Mouse (Mus musculus): Measurements from ENCODE around the gene Coro2a. TPM values are rescaled to one million over a fixed set of nuclear protein-coding genes. Genes with fewer than 3 reads are reported as not detected.

Coro2a gene
- total and polyA plus RNA-seq, 2 experiments from 2014 or later = 0.26 to 1.6 TPM

- no peak for TF ChIP-seq CTCF (IDR thresholded peaks at IDR 0.05; ENCODE audit: low read depth)
- no peak for TF ChIP-seq EP300 (IDR thresholded peaks at IDR 0.05; ENCODE audit: low read depth)
- H3K36me3 ChIP-seq (replicated peaks; ENCODE audit: control insufficient read depth, insufficient read depth, low read length) = no peaks in the 10 kb centered on the region
- H3K4me1 ChIP-seq (ENCODE audit: control insufficient read depth, insufficient read depth) = no peaks in the 10 kb centered on the region
- no peak overlapping the region for H3K4me2 ChIP-seq (ENCODE audit: low read depth, low read length)
- H3K27me3 ChIP-seq (ENCODE audit: control insufficient read depth, insufficient read depth, low read length) = 0 out of 2 replicates have a peak, but pooled peaks cover 4% of the 10 kb centered on the region
- H3K4me3 ChIP-seq (ENCODE audit: low read depth, low read length) = no peak overlapping the region
- H3K27ac ChIP-seq (ENCODE audit: low read depth) = no peak overlapping the region
- ATAC-seq (ENCODE audit: insufficient read depth, low read depth) (no peak), DNase-seq (ENCODE audit: low spot score) (no peak)
- H3K9me3 ChIP-seq (replicated peaks; ENCODE audit: control insufficient read depth, low read length) = no peaks in the 10 kb centered on the region
- 53% methylated on average over 8 of the region's 8 CpGs for WGBS
- H3K9ac ChIP-seq (replicated peaks; ENCODE audit: low read depth, low read length) = no peak overlapping the region
Observed at GRCm38 (mm10) chr4:46566931-46567671, 34.9 kb downstream of the Coro2a start.

DNA sequence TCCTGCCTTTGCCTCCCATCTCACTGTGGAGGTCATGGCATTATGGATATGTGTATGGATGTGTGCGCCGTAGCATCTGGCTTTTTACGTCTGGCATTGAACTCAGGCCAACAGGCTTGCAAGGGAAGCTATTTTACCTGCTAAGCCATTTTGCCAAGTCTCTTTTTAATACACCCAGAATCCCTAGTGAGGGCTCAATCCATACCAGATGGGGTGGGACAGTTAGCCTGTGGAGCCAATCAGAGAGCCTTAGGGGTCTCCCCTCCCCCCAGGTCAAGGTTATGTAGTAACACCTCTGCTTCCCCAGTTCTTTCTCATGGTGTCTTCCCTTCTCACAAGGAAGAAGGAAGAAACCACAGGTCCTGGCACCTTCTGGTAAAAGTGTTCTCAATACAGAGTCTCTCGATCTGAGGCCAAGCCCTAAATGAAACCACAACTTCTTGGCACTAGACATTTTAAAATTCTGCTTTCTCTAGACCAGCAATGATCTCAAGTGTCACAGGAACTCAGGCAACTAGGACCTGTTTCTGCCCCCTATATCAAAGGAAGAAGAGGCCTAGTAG lies 36.5 kb downstream of the Coro2a start:
- DNase-seq (ENCODE audit: low spot score) = no peak
- Histone ChIP-seq H3K4me3 (ENCODE audit: low read depth, low read length) (no peak overlapping the region), H3K9me3 (replicated peaks; ENCODE audit: control insufficient read depth, low read length) (no peaks in the 10 kb centered on the region), H3K36me3 (replicated peaks; ENCODE audit: control insufficient read depth, insufficient read depth, low read length) (no peaks in the 10 kb centered on the region), H3K9ac (replicated peaks; ENCODE audit: low read depth, low read length) (no peak overlapping the region), H3K27ac (ENCODE audit: low read depth) (no peak overlapping the region), H3K4me1 (ENCODE audit: control insufficient read depth, insufficient read depth) (no peaks in the 10 kb centered on the region), H3K4me2 (ENCODE audit: low read depth, low read length) (no peak overlapping the region), H3K27me3 (ENCODE audit: control insufficient read depth, insufficient read depth, low read length) (0 out of 2 replicates have a peak, but pooled peaks cover 4% of the 10 kb centered on the region)
- 87% methylated on average over 4 of the region's 4 CpGs for WGBS
- no peak for TF ChIP-seq EP300 (IDR thresholded peaks at IDR 0.05; ENCODE audit: low read depth)
- no peak for TF ChIP-seq CTCF (IDR thresholded peaks at IDR 0.05; ENCODE audit: low read depth)
- no peak for ATAC-seq (ENCODE audit: insufficient read depth, low read depth)

- no peak overlapping the region for H3K4me2 ChIP-seq (ENCODE audit: low read depth, low read length)
- DNase-seq (ENCODE audit: low spot score) (no peak), ATAC-seq (ENCODE audit: insufficient read depth, low read depth) (no peak)
- H3K9me3 ChIP-seq (replicated peaks; ENCODE audit: control insufficient read depth, low read length) = no peaks in the 10 kb centered on the region
- TF ChIP-seq EP300 (IDR thresholded peaks at IDR 0.05; ENCODE audit: low read depth) = no peak
- no peak for TF ChIP-seq CTCF (IDR thresholded peaks at IDR 0.05; ENCODE audit: low read depth)
- H3K27me3 ChIP-seq (ENCODE audit: control insufficient read depth, insufficient read depth, low read length) = peaks cover 4% of the 10 kb centered on the region; the same call in 1 of the 2 replicates
- no peaks in the 10 kb centered on the region for H3K4me1 ChIP-seq (ENCODE audit: control insufficient read depth, insufficient read depth)
- H3K9ac ChIP-seq (replicated peaks; ENCODE audit: low read depth, low read length) = no peak overlapping the region
- H3K4me3 ChIP-seq (ENCODE audit: low read depth, low read length) = no peak overlapping the region
- no peak overlapping the region for H3K27ac ChIP-seq (ENCODE audit: low read depth)
- no peaks in the 10 kb centered on the region for H3K36me3 ChIP-seq (replicated peaks; ENCODE audit: control insufficient read depth, insufficient read depth, low read length)
- 66% methylated on average over 4 of the region's 4 CpGs for WGBS
Observed at GRCm38 (mm10) chr4:46564247-46564646, 37.8 kb downstream of the Coro2a start.

DNA sequence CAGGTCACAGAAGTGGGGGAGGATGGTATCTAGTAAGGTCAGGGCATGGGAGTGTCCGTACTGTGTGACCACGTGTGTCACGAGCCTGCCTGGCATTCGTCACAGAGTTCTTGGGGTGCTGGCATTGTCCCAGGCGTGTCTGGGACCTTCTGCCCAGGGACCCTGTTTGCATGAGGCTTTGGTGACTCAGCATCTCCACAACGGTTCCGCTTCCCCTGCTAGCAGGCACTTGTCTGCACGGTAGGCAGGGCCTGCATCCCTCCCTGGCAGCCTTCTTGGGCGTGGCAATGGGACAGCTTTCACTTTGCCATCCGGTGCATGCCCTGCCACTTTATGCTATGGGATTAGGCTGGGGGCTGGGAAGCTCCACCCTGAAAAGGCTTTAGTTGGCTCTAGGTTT lies 38.2 kb downstream of the Coro2a start:
- H3K36me3 ChIP-seq (replicated peaks; ENCODE audit: control insufficient read depth, insufficient read depth, low read length) = no peaks in the 10 kb centered on the region
- H3K4me1 ChIP-seq (ENCODE audit: control insufficient read depth, insufficient read depth) = no peaks in the 10 kb centered on the region
- ATAC-seq (ENCODE audit: insufficient read depth, low read depth) (no peak), DNase-seq (ENCODE audit: low spot score) (no peak)
- no peak overlapping the region for H3K4me2 ChIP-seq (ENCODE audit: low read depth, low read length)
- H3K4me3 ChIP-seq (ENCODE audit: low read depth, low read length) = no peak overlapping the region
- 49% methylated on average over 10 of the region's 10 CpGs for WGBS
- H3K9ac ChIP-seq (replicated peaks; ENCODE audit: low read depth, low read length) = no peak overlapping the region
- H3K9me3 ChIP-seq (replicated peaks; ENCODE audit: control insufficient read depth, low read length) = no peaks in the 10 kb centered on the region
- H3K27ac ChIP-seq (ENCODE audit: low read depth) = no peak overlapping the region
- peaks cover 4% of the 10 kb centered on the region; the same call in 1 of the 2 replicates for H3K27me3 ChIP-seq (ENCODE audit: control insufficient read depth, insufficient read depth, low read length)
- TF ChIP-seq EP300 (IDR thresholded peaks at IDR 0.05; ENCODE audit: low read depth) = no peak

- Histone ChIP-seq H3K4me1 (ENCODE audit: control insufficient read depth, insufficient read depth) (no peaks in the 10 kb centered on the region), H3K4me3 (ENCODE audit: low read depth, low read length) (no peak overlapping the region), H3K4me2 (ENCODE audit: low read depth, low read length) (no peak overlapping the region), H3K27ac (ENCODE audit: low read depth) (no peak overlapping the region), H3K9ac (replicated peaks; ENCODE audit: low read depth, low read length) (no peak overlapping the region), H3K9me3 (replicated peaks; ENCODE audit: control insufficient read depth, low read length) (no peaks in the 10 kb centered on the region), H3K36me3 (replicated peaks; ENCODE audit: control insufficient read depth, insufficient read depth, low read length) (no peaks in the 10 kb centered on the region), H3K27me3 (ENCODE audit: control insufficient read depth, insufficient read depth, low read length) (no peaks in the 10 kb centered on the region; the same call in 1 of the 2 replicates)
- TF ChIP-seq CTCF (IDR thresholded peaks at IDR 0.05; ENCODE audit: low read depth) (no peak), EP300 (IDR thresholded peaks at IDR 0.05; ENCODE audit: low read depth) (no peak)
- DNase-seq (ENCODE audit: low spot score) (no peak), ATAC-seq (ENCODE audit: insufficient read depth, low read depth) (no peak)
- WGBS = 90% methylated on average over 14 of the region's 14 CpGs
Observed at GRCm38 (mm10) chr4:46562841-46563240, 39.2 kb downstream of the Coro2a start.
